Mouse (Mus musculus): ENCODE results near the gene Pcif1.
"Not testable (repeated sequence)": the region's sequence is repeated elsewhere in the genome, so short reads cannot be mapped to it uniquely, and the experiment has no call there.

The Pcif1 gene

DNA sequence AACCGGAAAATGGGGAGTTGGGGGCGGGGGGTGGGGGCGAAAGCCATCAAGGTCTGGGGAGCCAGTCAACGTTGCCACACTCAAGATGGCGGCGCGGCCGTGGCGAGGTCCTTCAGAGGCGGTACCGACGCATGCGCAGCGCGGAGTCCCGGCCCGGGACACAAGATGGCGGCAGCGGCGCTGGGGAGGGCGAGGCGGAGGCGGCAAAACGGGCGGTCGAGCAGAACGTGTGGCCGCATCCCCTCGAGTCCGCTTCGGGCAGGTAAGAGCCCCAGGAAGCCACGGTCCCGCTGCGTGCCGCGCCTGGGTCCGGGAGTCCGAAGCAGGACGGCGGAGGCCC, at the start of gene Pcif1:
TSS of gene Pcif1 (plus strand) at position 77 of the 340 bp plus-strand sequence.
- peak; percentile 97 for DNase-seq (ENCODE audit: low spot score)

- DNase-seq (ENCODE audit: low spot score) = no peak
Observed at GRCm38 (mm10) chr2:164831029-164831428, 48.1 kb upstream of the Pcif1 start.

DNA sequence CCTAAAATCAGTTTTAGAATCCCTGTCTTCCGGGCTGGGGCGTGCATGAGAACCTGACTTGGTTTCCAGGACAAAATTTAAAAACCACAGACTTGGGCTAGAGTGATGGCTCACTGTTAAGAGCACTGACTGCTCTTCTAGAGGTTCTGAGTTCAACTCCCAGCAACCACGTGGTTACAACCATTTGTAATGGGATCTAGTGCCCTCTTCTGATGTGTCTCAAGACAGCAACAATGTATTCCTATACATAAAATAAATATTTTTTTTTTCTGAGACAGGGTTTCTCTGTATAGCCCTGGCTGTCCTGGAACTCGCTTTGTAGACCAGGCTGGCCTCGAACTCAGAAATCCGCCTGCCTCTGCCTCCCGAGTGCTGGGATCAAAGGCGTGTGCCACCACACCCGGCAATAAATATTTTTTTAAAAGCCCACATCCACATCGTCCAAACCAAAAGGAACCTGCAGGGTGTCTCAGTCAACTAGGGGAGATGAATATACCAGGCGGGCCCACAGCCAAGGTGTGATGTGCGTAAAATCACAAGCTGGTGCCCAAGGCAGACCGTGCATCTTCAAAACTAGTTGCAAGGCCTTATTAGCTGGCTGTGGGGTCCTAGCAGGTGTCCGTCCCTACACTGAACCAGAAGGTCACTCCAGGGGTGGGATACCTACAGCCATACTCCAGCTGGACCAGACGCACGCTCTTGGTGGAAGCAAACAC, 46.9 kb upstream of the Pcif1 start:
- no peak for DNase-seq (ENCODE audit: low spot score)

- DNase-seq (ENCODE audit: low spot score) = peak; percentile 88
Observed at GRCm38 (mm10) chr2:164832748-164833301, 46.3 kb upstream of the Pcif1 start, which contains the start of gene Ctsa. TSS of gene Ctsa (plus strand) at chr2:164832873.

DNA sequence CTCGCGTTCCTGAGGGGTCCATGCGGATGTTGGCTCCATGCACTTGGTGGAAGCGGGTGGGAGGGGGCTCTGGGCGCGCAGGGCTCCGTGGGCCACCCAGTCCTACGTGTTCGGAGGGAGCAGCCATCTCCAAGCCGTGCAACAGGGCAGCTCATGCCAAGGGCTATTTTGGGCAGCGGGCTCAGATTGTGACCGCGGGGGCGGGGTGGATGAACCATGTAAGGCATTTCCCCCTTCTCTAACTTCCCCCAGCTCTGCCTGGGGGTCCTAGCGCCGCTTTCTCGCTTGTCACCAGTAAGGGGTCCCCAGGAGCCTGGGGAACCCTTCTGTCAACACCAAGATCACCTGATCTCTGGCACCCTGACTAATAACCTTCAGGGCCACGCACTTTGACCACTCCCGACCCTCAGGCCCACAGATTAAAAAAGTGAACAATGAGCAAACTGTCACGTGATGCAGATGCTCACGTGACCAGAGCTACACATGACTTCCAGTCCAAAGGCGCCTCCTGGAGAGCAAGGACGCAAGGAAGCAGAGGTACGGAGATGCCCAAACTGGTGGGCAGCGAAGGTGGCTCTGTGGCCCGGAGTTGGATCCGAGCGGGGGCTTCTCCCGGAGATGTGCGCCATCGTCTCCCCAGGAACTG, 45.7 kb upstream of the Pcif1 start, which contains the start of gene Neurl2:
TSS of gene Neurl2 (minus strand) at position 143 of the 646 bp plus-strand sequence.
- peak; percentile 98 for DNase-seq (ENCODE audit: low spot score)

GRCm38 (mm10) chr2:164834531-164834930, 44.6 kb upstream of the Pcif1 start:
- no peak for DNase-seq (ENCODE audit: low spot score)

DNA sequence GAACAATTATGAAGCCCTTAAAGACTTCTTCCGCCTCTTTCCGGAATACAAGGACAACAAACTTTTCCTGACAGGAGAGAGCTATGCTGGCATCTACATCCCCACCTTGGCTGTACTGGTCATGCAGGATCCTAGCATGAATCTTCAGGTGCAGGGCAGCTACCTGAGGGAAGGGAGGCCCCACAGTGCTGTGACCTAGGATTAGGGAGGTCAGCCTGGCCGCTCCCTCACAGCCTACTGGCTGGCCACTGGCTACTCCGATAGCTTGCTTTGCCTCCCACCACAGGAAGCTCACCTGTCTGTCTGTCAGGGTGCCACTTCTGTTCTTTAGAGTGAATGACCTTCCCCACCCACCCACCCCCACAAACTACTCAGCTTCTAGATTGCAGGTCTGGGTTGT, 43.9 kb upstream of the Pcif1 start:
- no peak for DNase-seq (ENCODE audit: low spot score)

DNA sequence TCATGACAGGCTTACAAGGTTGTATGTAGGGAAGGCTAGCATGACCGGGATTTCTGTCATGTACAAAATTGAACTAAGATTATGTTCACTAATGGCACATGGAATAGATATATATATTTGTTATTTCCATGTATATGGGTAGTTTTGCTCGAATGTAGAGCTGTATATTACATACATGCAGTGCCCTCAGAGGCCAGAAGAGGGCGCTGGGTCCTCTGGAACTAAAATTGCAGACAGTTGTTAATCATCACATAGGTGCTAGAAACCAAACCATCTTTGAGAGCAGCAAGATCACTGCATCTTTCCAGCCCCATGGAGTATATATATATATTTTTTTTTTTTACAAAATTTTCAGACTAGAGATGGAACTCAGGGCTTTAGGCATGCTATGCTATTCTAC, 33.3 kb upstream of the Pcif1 start:
- no peak for DNase-seq (ENCODE audit: low spot score)

DNA sequence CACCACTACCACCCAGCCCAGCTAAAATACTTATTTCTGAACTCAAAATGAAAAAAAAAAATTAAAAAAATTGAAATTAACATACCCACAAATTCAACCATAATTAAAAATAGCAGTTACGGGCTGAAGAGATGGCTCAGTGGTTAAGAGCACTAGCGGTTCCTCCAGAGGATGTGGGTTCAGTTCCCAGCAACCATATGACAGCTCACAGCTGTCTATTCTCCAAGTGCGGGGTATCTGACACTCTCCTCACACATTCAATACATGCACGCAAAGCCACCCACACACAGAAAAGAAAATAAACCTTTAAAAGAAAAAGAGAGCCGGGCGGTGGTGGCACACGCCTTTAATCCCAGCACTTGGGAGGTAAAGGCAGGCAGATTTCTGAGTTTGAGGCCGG, 29.0 kb upstream of the Pcif1 start:
- DNase-seq (ENCODE audit: low spot score) = no peak

- not testable (repeated sequence) for DNase-seq (ENCODE audit: low spot score)
Observed at GRCm38 (mm10) chr2:164855572-164855971, 23.5 kb upstream of the Pcif1 start.

GRCm38 (mm10) chr2:164856309-164857100, 22.6 kb upstream of the Pcif1 start:
- peak; percentile 35 for DNase-seq (ENCODE audit: low spot score)

- DNase-seq (ENCODE audit: low spot score) = peak; percentile 86
Observed at GRCm38 (mm10) chr2:164857101-164857821, 21.8 kb upstream of the Pcif1 start, which contains the start of gene Pltp. TSS of gene Pltp (minus strand) at chr2:164857711.

DNA sequence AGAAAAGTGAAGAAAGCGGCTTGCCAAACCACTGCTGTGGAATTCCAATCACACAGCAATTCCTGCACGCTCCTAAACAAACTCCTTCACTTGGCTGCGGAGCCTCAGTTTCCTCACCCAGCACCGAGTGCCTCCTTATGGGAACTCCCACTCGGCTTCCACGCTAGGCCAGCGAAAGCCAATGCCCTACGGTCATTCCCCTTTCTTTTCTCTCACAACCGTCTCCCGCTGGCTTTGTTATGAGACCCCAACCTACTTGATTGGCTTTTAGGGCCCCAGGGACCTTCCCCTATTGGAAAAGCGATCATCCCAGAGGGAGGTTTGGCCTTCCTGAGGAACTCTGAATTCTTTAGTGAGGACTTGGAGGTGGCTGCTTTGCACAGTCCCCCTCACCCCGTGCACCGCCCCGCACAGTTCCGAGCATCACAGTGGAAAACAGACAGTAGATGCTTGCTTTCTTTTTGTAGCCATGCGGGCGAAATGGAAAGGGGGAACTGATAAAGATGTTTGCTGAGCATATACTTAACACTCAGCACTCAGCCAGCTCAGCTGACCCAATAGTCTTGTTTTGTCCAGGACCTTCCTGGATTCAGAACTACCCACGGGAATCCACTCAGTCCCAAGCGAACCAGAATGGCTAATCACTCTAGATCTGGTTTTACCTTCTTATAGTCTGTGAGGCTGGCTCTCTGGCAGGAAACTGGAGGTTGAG, 21.1 kb upstream of the Pcif1 start:
- DNase-seq (ENCODE audit: low spot score) = peak; percentile 52

DNA sequence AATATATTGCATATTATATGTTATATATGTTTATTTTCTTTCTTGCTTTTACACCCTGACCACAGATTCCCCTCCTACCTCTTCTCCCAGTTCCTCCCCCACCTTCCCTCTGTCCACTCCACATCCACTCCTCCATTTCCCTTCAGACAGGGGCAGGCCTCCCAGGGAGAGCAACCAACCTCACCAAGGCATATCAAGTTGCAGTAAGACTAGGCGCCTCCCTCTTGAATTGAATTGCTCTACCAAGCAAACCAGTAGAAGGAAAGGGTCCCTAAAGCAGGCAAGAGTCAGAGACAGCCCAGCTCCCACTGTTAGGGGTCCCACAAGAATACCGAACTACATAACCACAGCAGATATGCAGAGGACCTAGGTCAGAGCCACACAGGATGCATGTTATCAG, 19.9 kb upstream of the Pcif1 start:
- DNase-seq (ENCODE audit: low spot score) = peak; percentile 40

DNA sequence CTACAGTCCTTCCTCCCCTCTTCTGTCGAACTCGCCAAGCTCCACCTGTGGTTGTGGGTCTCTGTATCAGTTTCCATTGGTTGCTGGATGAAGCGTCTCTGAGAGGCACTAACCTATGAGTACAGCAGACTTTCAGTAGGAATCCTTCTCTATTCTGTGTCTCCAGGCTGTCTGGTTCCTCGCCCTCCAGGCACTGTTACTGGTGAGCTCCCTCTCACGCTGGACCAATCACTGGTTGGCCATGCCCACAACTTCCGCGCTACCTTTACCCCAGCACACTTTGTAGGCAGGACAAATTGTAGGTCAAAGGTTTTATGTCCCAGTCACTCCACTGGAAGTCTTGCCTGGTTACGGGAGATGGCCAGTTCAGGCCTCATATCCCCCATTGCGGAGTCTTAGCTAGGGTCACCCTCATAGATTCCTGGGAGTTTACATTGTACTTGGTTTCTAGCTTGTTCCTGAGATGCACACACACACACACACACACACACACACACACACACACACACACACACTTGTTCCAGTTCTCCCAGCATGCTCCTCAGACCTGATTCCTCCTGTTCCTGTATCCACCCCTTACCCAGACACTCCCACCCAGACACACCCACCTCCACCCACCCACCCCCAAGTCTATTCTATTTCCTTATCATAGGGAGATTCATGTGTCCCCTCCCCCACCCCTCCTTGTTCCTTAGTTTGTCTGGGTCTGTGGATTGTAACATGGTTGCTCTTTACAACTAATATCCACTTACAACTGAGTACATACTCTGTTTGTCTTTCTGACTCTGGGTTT, 19.3 kb upstream of the Pcif1 start:
- no peak for DNase-seq (ENCODE audit: low spot score)

GRCm38 (mm10) chr2:164861094-164861493, 18.0 kb upstream of the Pcif1 start:
- no peak for DNase-seq (ENCODE audit: low spot score)

DNA sequence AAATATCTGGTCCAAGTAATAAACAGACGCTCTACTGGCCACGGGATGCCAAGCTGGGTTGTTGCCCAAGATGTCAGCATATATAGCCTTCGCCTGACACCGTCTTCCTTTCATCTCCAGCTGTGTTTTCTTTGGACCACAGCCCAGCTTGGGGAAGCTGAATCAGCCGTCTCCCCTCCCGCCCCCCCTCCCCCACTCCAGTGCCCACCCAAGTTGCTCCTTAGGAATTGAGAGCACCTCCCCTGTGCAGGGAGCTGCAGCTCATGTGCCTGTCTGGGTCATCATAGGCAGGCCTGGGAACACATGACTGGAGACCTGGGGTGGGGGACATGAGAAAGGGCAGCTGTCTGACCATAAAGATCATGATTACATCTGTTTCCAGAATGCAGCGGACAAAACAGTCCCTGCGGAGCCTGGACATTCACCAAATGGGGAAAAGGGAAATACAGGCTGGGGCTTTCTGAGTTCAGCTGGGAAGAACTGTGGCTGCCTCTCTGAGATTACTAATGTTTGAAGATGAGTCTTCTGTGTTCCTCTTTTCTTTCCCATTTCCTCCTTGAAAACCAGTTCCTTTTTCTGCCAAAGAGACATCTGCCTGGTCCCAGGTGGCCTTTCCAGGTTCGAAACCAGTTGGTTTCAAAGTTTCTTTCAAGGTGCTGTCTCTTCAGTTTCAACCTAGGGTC, 16.8 kb upstream of the Pcif1 start:
- peak; percentile 70 for DNase-seq (ENCODE audit: low spot score)

DNA sequence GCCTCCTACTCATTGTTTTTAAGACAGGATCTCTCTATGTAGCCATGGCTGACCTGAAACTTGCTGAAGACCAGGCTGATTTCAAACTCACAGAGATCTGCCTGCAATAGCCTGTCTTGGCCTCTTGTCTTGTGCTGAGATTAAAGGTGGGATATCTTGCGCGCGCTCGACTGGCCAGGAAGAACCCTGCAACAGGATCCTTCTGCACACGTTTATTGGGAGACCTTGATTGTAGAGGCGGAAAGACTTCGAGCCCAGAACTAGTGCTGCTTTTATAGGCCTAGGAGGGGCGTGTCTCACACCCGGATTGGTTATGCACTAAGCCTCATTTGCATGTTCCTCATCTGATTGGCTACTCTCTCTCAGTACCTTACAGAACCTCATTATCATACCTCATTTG, 15.7 kb upstream of the Pcif1 start:
- DNase-seq (ENCODE audit: low spot score) = not testable (repeated sequence)

DNA sequence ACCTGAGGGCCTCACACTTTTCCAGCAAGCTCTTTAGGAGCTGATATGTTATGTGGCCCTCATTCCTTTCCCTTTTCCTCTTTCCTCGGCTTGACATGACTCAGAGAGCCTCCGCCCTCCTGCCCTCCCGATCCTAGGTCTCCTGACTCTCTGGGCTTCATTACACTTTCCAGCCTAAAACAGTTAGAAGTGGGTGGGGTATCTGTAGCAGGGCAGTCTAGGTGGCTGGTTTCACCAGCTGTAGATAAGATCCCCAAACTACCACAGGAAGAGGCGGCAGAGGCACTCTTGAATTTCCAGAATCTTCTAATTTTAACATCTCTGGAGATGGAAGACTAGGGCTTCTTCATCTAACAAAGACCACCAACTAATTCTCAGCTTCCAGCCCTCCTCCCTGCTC, 14.5 kb upstream of the Pcif1 start:
- DNase-seq (ENCODE audit: low spot score) = no peak
